Mouse (Mus musculus): ENCODE results near the gene Gpc2. TPM values are rescaled to one million over a fixed set of nuclear protein-coding genes. Genes with fewer than 3 reads are reported as not detected.
A peak's percentile ranks its signal among the peaks of the same experiment; 100 is the strongest.

Gpc2 gene
- polyA plus RNA-seq, 1 experiment: 5.6 TPM

- H3K27ac ChIP-seq (ENCODE audit: insufficient read depth, low read length): no peak overlapping the region
- H3K4me1 ChIP-seq (ENCODE audit: control insufficient read depth, insufficient read depth, low read length): no peaks in the 10 kb centered on the region
- H3K4me3 ChIP-seq (ENCODE audit: insufficient read depth, low read length): no peak overlapping the region
- no peak for TF ChIP-seq CTCF (IDR thresholded peaks at IDR 0.05; ENCODE audit: extremely low read depth, insufficient read depth, low read length)
- TF ChIP-seq POLR2A (IDR thresholded peaks at IDR 0.05; ENCODE audit: extremely low read depth, insufficient read depth, low read length): no peak
These were observed 1.8 kb downstream of the Gpc2 start for GRCm38 (mm10) chr5:138277994-138278393.

GRCm38 (mm10) chr5:138275216-138276050, 4.4 kb downstream of the Gpc2 start:
- Histone ChIP-seq H3K27ac (ENCODE audit: insufficient read depth, low read length) (no peak overlapping the region), H3K4me1 (ENCODE audit: control insufficient read depth, insufficient read depth, low read length) (no peaks in the 10 kb centered on the region), H3K4me3 (ENCODE audit: insufficient read depth, low read length) (no peak overlapping the region)
- TF ChIP-seq CTCF (IDR thresholded peaks at IDR 0.05; ENCODE audit: extremely low read depth, insufficient read depth, low read length): no peak
- TF ChIP-seq POLR2A (IDR thresholded peaks at IDR 0.05; ENCODE audit: extremely low read depth, insufficient read depth, low read length): no peak

GRCm38 (mm10) chr5:138274186-138274585, 5.6 kb downstream of the Gpc2 start:
- Histone ChIP-seq H3K4me3 (ENCODE audit: insufficient read depth, low read length) (no peak overlapping the region), H3K4me1 (ENCODE audit: control insufficient read depth, insufficient read depth, low read length) (no peaks in the 10 kb centered on the region), H3K27ac (ENCODE audit: insufficient read depth, low read length) (no peak overlapping the region)
- TF ChIP-seq POLR2A (IDR thresholded peaks at IDR 0.05; ENCODE audit: extremely low read depth, insufficient read depth, low read length) (no peak), CTCF (IDR thresholded peaks at IDR 0.05; ENCODE audit: extremely low read depth, insufficient read depth, low read length) (no peak)

- no peak for TF ChIP-seq CTCF (IDR thresholded peaks at IDR 0.05; ENCODE audit: extremely low read depth, insufficient read depth, low read length)
- TF ChIP-seq POLR2A (IDR thresholded peaks at IDR 0.05; ENCODE audit: extremely low read depth, insufficient read depth, low read length): no peak
- Histone ChIP-seq H3K27ac (ENCODE audit: insufficient read depth, low read length) (peak within 1 kb of the TSS; percentile 65; the same call in 1 of the 2 replicates), H3K4me3 (ENCODE audit: insufficient read depth, low read length) (peak within 1 kb of the TSS; percentile 18; the same call in 1 of the 2 replicates), H3K4me1 (ENCODE audit: control insufficient read depth, insufficient read depth, low read length) (peaks cover 2% of the 10 kb centered on the region; the same call in 1 of the 2 replicates)
These were observed 7.3 kb downstream of the Gpc2 start, which contains the start of gene Gal3st4 for GRCm38 (mm10) chr5:138272409-138272923. Gene Gal3st4, minus strand, starts transcription at chr5:138272840.

- no peak overlapping the region for H3K27ac ChIP-seq (ENCODE audit: insufficient read depth, low read length)
- peaks cover 2% of the 10 kb centered on the region; the same call in 1 of the 2 replicates for H3K4me1 ChIP-seq (ENCODE audit: control insufficient read depth, insufficient read depth, low read length)
- no peak overlapping the region for H3K4me3 ChIP-seq (ENCODE audit: insufficient read depth, low read length)
- TF ChIP-seq CTCF (IDR thresholded peaks at IDR 0.05; ENCODE audit: extremely low read depth, insufficient read depth, low read length) (no peak), POLR2A (IDR thresholded peaks at IDR 0.05; ENCODE audit: extremely low read depth, insufficient read depth, low read length) (no peak)
These were observed 8.6 kb downstream of the Gpc2 start for GRCm38 (mm10) chr5:138271232-138271631.

GRCm38 (mm10) chr5:138268980-138269379, 10.8 kb downstream of the Gpc2 start:
- peaks cover 2% of the 10 kb centered on the region; the same call in 1 of the 2 replicates for H3K4me1 ChIP-seq (ENCODE audit: control insufficient read depth, insufficient read depth, low read length)
- TF ChIP-seq POLR2A (IDR thresholded peaks at IDR 0.05; ENCODE audit: extremely low read depth, insufficient read depth, low read length) (no peak), CTCF (IDR thresholded peaks at IDR 0.05; ENCODE audit: extremely low read depth, insufficient read depth, low read length) (no peak)
- no peak overlapping the region for H3K27ac ChIP-seq (ENCODE audit: insufficient read depth, low read length)
- no peak overlapping the region for H3K4me3 ChIP-seq (ENCODE audit: insufficient read depth, low read length)

GRCm38 (mm10) chr5:138267114-138267513, 12.7 kb downstream of the Gpc2 start:
- no peak overlapping the region for H3K27ac ChIP-seq (ENCODE audit: insufficient read depth, low read length)
- no peak overlapping the region for H3K4me3 ChIP-seq (ENCODE audit: insufficient read depth, low read length)
- peaks cover 7% of the 10 kb centered on the region; the same call in 1 of the 2 replicates for H3K4me1 ChIP-seq (ENCODE audit: control insufficient read depth, insufficient read depth, low read length)
- no peak for TF ChIP-seq POLR2A (IDR thresholded peaks at IDR 0.05; ENCODE audit: extremely low read depth, insufficient read depth, low read length)

- TF ChIP-seq CTCF (IDR thresholded peaks at IDR 0.05; ENCODE audit: extremely low read depth, insufficient read depth, low read length): no peak
- TF ChIP-seq POLR2A (IDR thresholded peaks at IDR 0.05; ENCODE audit: extremely low read depth, insufficient read depth, low read length): no peak
- Histone ChIP-seq H3K4me3 (ENCODE audit: insufficient read depth, low read length) (no peak overlapping the region), H3K27ac (ENCODE audit: insufficient read depth, low read length) (no peak overlapping the region), H3K4me1 (ENCODE audit: control insufficient read depth, insufficient read depth, low read length) (peaks cover 7% of the 10 kb centered on the region; the same call in 1 of the 2 replicates)
These were observed 14.1 kb downstream of the Gpc2 start for GRCm38 (mm10) chr5:138265712-138266111.

- TF ChIP-seq CTCF (IDR thresholded peaks at IDR 0.05; ENCODE audit: extremely low read depth, insufficient read depth, low read length) (no peak), POLR2A (IDR thresholded peaks at IDR 0.05; ENCODE audit: extremely low read depth, insufficient read depth, low read length) (no peak)
- Histone ChIP-seq H3K27ac (ENCODE audit: insufficient read depth, low read length) (no peak overlapping the region), H3K4me1 (ENCODE audit: control insufficient read depth, insufficient read depth, low read length) (peaks cover 7% of the 10 kb centered on the region; the same call in 1 of the 2 replicates), H3K4me3 (ENCODE audit: insufficient read depth, low read length) (peak overlapping the region; percentile 84)
These were observed 15.6 kb downstream of the Gpc2 start for GRCm38 (mm10) chr5:138264207-138264578.

All from cortical plate, adult 2 months (tissue).